Mouse (Mus musculus): ENCODE measurements around the gene Olfr70.

DNA sequence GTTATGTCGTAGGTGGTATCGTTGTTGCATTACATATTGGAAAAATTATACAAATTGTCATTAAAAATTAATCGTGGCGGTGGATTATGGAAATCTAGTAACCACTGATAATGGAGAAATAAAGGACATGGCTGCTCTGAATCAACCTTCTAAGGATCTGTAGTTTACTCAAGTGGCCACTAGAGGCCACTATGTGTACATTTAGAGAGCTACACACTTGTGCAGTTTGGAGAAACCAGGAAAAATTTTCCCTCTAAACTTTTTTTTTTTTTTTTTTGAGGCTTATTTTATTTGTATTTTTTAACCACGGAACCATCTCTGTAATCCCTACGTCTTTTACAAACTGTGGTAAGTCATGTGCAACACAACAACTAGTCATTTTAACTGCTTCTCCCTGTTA lies 44.6 kb upstream of the Olfr70 start:
- no peak for TF ChIP-seq POLR2A (IDR thresholded peaks at IDR 0.05; ENCODE audit: insufficient read length, low read depth)
- no peak for TF ChIP-seq MYOG (IDR thresholded peaks at IDR 0.05; ENCODE audit: control insufficient read depth in 1 of 3, insufficient read depth in 1 of 3, insufficient read length in 2 of 3, low read depth in 2 of 3)
- no peak for TF ChIP-seq MYOD1 (IDR thresholded peaks at IDR 0.05; ENCODE audit: control insufficient read depth in 1 of 3, insufficient read length in 2 of 3, low read depth in 2 of 3)
- TF ChIP-seq USF1 (IDR thresholded peaks at IDR 0.05; ENCODE audit: low read depth), result no peak
- no peak for TF ChIP-seq TCF12 (IDR thresholded peaks at IDR 0.05; ENCODE audit: insufficient read depth, poor library complexity, severe bottlenecking)
- TF ChIP-seq CEBPB (IDR thresholded peaks at IDR 0.05; ENCODE audit: insufficient read depth, poor library complexity, severe bottlenecking), result no peak
- no peak for TF ChIP-seq E2F4 (IDR thresholded peaks at IDR 0.05; ENCODE audit: insufficient read depth)
- no peak for TF ChIP-seq MAX (IDR thresholded peaks at IDR 0.05; ENCODE audit: low read depth)
